Mouse (Mus musculus): ENCODE results near the gene Gnas. TPM values are rescaled to one million over a fixed set of nuclear protein-coding genes. Genes with fewer than 3 reads are reported as not detected.
"Not testable (repeated sequence)": the region's sequence is repeated elsewhere in the genome, so short reads cannot be mapped to it uniquely, and the experiment has no call there.

Gnas gene
- total RNA-seq, 2 experiments from 2014 or later: 3,196 to 3,475 TPM

DNA sequence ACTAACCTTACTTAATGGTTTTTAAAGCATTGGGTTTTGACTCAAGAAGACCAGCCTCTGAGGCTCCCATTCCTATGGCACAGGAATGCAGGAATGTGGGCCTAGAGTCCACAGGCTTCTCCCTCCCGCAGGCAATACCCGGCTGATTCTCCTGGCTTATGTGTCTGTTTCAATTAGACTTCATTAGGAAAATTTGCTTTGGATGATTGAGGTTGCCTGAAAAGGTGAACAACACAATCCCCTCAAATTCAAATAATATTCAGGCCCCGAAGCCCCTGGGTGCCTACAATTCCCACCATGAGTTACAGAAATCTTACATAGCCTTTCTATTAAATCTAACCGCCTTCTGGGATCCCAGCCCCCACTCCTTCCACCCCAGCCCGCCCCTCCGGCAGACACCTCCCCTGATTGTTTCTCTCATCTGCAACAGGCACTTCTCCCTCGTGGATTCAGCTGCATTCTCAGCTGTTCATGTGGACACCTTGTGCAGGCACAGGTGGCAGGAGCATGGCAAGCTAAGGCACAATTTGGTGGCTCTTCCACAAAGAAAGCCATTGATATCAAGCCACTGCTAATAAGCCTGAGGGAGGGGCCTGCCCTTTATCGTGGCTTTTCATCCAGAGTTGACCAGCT is 7.0 kb downstream of the Gnas start:
- DNase-seq (ENCODE audit: low spot score in 2 of 2): no peak

GRCm38 (mm10) chr2:174291662-174292030 is 7.5 kb downstream of the Gnas start:
- no peak for DNase-seq (ENCODE audit: low spot score in 2 of 2)

- no peak for DNase-seq (ENCODE audit: low spot score in 2 of 2)
Measured at GRCm38 (mm10) chr2:174294457-174294856, 10.3 kb downstream of the Gnas start.

GRCm38 (mm10) chr2:174295175-174295899 is 11.2 kb downstream of the Gnas start:
- peak; percentile 84 to 89 for DNase-seq (ENCODE audit: low spot score in 2 of 2)

DNA sequence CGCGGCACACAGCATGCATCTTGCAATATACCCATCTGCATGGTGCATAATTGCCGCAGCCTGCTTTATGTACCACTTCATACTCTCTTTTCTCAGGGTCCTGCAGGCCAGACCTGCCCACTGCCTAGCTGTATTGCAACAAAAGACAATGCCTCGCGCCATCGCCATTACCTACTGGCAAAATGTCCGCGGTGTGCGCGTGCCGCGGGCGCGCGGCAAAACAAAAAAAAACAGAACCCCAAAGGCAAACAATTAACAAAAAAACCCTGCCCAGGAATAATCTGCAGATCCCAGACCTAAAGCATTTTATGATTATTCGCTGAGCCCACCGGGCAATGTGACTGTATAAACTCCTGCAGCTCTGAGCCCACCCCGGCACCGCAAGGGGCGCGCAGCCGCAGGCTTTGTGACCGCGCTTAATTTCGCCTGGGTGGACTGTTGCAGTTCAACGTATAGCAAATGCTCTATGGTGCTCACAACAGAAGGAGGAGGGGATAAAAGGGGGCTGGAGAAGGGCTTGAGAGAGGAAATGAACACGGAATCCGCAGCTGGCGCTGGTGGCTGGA is 11.9 kb downstream of the Gnas start:
- DNase-seq (ENCODE audit: low spot score in 2 of 2): no peak

- peak in 1 of 2 experiments; percentile 65 for DNase-seq (ENCODE audit: low spot score in 2 of 2)
Measured at GRCm38 (mm10) chr2:174297086-174297571, 13.0 kb downstream of the Gnas start.

DNA sequence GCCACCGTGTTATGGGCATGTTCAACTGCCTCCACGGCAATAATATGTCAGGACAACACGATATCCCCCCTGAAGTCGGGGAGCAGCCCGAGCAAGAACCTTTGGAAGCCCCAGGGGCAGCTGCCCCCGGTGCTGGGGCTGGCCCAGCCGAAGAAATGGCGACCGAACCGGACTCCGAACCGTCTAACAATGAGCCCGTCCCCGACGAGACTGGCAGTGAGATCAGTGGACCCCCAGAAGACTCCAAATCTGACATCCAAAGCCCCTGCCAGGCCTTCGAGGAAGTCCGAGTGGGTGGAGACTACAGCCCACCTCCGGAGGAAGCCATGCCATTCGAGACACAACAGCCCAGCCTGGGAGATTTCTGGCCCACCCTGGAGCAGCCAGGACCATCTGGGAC is 13.7 kb downstream of the Gnas start:
- DNase-seq (ENCODE audit: low spot score in 2 of 2): no peak

DNA sequence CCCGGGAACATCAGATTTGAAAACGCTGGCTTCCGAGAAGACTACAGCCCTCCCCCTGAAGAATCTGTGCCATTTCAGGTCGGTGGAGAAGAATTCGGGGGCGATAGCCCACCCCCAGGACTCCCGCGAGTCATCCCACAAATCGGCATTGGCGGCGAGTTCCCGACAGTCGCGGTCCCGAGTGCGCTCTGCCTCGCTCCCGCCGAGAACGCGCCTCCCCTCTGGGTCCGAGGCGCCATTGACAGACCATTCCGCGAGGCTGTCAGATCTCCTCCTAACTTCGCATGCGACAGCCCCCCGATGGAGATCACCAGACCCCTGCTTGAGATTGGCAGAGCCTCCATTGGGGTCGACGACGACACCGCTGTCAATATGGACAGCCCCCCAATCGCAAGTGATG is 14.4 kb downstream of the Gnas start:
- DNase-seq (ENCODE audit: low spot score in 2 of 2): no peak

DNA sequence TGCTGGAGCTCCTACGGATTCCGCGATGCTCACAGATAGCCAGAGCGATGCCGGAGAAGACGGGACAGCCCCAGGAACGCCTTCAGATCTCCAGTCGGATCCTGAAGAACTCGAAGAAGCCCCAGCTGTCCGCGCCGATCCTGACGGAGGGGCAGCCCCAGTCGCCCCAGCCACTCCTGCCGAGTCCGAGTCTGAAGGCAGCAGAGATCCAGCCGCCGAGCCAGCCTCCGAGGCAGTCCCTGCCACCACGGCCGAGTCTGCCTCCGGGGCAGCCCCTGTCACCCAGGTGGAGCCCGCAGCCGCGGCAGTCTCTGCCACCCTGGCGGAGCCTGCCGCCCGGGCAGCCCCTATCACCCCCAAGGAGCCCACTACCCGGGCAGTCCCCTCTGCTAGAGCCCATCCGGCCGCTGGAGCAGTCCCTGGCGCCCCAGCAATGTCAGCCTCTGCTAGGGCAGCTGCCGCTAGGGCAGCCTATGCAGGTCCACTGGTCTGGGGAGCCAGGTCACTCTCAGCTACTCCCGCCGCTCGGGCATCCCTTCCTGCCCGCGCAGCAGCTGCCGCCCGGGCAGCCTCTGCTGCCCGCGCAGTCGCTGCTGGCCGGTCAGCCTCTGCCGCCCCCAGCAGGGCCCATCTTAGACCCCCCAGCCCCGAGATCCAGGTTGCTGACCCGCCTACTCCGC is 15.1 kb downstream of the Gnas start:
- no peak for DNase-seq (ENCODE audit: low spot score in 2 of 2)

DNA sequence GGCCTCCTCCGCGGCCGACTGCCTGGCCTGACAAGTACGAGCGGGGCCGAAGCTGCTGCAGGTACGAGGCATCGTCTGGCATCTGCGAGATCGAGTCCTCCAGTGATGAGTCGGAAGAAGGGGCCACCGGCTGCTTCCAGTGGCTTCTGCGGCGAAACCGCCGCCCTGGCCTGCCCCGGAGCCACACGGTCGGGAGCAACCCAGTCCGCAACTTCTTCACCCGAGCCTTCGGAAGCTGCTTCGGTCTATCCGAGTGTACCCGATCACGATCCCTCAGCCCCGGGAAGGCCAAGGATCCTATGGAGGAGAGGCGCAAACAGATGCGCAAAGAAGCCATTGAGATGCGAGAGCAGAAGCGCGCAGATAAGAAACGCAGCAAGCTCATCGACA is 15.6 kb downstream of the Gnas start:
- DNase-seq (ENCODE audit: low spot score in 2 of 2): no peak

- DNase-seq (ENCODE audit: low spot score in 2 of 2): no peak
Measured at GRCm38 (mm10) chr2:174300186-174300585, 16.1 kb downstream of the Gnas start.

DNA sequence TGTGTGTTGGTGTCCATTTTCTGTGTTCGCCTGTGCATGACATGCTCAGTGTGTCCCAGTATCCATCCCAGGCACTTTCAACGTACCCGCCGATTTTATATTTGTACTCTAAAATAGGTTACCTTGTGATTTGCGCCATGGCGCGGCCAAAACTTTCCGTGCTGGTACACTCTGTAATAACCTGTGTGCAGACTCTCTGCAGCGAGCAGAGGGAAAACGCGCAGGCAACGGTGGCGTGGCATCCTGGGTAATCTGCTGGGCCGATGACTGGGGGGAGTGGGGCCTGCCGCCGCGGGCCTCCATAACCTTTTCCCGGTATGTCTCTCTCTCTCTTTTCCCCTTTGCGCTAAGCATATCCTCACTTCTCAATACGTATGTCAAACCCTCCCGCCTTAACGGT is 16.5 kb downstream of the Gnas start:
- no peak for DNase-seq (ENCODE audit: low spot score in 2 of 2)

DNA sequence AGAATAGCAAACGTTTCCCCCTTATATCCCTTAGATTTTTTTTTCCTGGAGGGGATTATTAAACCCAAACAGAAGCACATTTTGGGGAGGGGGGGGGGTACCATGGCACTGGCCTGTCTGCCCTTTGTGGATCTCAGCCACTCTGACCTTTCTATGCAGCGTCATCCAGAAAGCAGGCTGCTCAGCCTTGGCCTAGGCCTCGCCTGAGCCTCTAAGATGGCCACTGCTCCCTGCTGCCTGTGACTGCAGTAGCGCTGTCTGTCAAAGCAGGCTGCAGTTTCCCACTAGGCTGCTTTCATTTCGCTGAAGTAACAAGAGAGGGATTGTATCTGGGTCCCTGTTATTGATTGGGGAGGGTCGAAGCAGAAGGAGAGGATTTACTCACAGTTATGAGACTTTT is 18.4 kb downstream of the Gnas start:
- DNase-seq (ENCODE audit: low spot score in 2 of 2): no peak

DNA sequence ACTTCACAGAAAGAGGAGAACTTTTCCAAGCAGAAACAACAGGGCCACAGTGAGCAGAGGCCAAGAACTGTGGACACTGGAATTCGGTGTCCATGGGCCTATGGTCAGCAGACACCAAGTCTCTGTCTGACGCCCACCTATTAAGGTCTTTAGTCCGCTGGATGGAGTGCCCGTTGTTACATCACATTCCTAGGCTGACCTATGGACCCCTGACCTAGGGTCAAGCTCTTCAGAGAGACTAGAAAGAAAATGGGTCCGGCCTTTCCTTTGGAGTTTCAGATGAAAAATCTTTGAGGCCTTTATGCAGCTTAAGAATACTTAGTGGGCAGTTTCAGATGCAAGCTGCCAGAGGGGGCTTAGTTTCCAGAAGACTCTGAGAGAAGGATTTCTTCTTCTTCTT is 21.5 kb downstream of the Gnas start:
- DNase-seq (ENCODE audit: low spot score in 2 of 2): no peak

- no peak for DNase-seq (ENCODE audit: low spot score in 2 of 2)
Measured at GRCm38 (mm10) chr2:174307903-174308302, 23.8 kb downstream of the Gnas start.

GRCm38 (mm10) chr2:174310913-174311514 is 26.9 kb downstream of the Gnas start:
- DNase-seq (ENCODE audit: low spot score in 2 of 2): peak in 1 of 2 experiments; percentile 50

- DNase-seq (ENCODE audit: low spot score in 2 of 2): no peak
Measured at GRCm38 (mm10) chr2:174311613-174312012, 27.5 kb downstream of the Gnas start.

DNA sequence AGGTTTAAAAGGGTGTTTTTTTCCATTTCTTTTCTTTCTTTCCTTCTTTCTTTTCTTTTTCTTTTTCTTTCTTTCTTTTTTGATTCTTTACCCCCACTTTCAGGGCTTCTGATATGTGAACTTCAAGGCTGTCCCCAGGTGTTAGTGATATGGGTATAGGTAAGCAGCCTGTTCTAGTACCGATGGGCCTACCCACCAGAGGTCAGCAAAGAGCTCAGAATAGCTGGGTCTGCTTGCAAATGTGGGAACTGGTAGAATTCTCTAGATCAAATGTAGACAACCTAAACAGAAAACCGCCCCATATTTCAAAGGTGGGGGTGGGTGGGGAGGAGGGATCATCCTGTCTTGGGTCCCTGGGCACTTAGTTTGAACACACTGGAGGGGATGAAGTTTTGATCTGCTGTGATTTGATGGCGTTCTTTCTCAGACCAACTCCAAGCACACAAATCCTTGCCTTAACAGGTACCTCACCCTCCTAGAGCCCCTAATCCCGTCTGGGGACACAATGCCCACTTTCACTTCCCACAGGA is 28.1 kb downstream of the Gnas start:
- DNase-seq (ENCODE audit: low spot score in 2 of 2): peak in 1 of 2 experiments; percentile 60

- no peak for DNase-seq (ENCODE audit: low spot score in 2 of 2)
Measured at GRCm38 (mm10) chr2:174312661-174313060, 28.5 kb downstream of the Gnas start.

DNA sequence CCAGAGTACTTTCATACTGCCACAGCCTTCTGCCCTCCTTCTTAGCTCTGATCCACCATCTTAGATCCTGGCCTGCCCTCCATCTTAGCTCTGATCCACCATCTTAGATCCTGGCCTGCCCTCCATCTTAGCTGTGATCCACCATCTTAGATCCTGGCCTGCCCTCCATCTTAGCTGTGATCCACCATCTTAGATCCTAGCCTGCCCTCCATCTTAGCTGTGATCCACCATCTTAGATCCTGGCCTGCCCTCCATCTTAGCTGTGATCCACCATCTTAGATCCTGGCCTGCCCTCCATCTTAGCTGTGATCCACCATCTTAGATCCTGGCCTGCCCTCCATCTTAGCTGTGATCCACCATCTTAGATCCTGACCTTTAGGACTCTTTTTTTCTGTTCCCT is 31.3 kb downstream of the Gnas start:
- not testable (repeated sequence) for DNase-seq (ENCODE audit: low spot score in 2 of 2)

- DNase-seq (ENCODE audit: low spot score in 2 of 2): no peak
Measured at GRCm38 (mm10) chr2:174316661-174317060, 32.5 kb downstream of the Gnas start.
